Mouse (Mus musculus): Measurements from ENCODE around the gene Gm20388. TPM values are rescaled to one million over a fixed set of nuclear protein-coding genes. Genes with fewer than 3 reads are reported as not detected.

Gm20388 gene
- polyA plus RNA-seq, 1 experiment, result 0.36 TPM

- Histone ChIP-seq H3K4me3 (replicated peaks) (no peak overlapping the region), H3K36me3 (ENCODE audit: control insufficient read depth) (peaks cover 22% of the 10 kb centered on the region), H3K27me3 (ENCODE audit: control insufficient read depth) (peaks cover 13% of the 10 kb centered on the region), H3K4me1 (ENCODE audit: control insufficient read depth) (peaks cover 22% of the 10 kb centered on the region), H3K9me3 (ENCODE audit: control insufficient read depth, low read length) (peaks cover 8% of the 10 kb centered on the region)
- TF ChIP-seq TAL1 (IDR thresholded peaks at IDR 0.05; ENCODE audit: low read length) (no peak), GATA1 (IDR thresholded peaks at IDR 0.05; ENCODE audit: low read length) (no peak)
Measured at GRCm38 (mm10) chr8:123199864-123200263, 3289.2 kb downstream of the Gm20388 start.

- Histone ChIP-seq H3K36me3 (ENCODE audit: control insufficient read depth) (peaks cover 45% of the 10 kb centered on the region), H3K4me1 (ENCODE audit: control insufficient read depth) (peaks cover 9% of the 10 kb centered on the region), H3K4me3 (replicated peaks) (no peak overlapping the region), H3K9me3 (ENCODE audit: control insufficient read depth, low read length) (peaks cover 1% of the 10 kb centered on the region), H3K27me3 (ENCODE audit: control insufficient read depth) (peaks cover 13% of the 10 kb centered on the region)
- TF ChIP-seq TAL1 (IDR thresholded peaks at IDR 0.05; ENCODE audit: low read length) (no peak), GATA1 (IDR thresholded peaks at IDR 0.05; ENCODE audit: low read length) (no peak)
Measured at GRCm38 (mm10) chr8:123202288-123202687, 3291.6 kb downstream of the Gm20388 start.

GRCm38 (mm10) chr8:123203571-123203970 lies 3292.9 kb downstream of the Gm20388 start:
- Histone ChIP-seq H3K27me3 (ENCODE audit: control insufficient read depth) (peaks cover 13% of the 10 kb centered on the region), H3K36me3 (ENCODE audit: control insufficient read depth) (peaks cover 57% of the 10 kb centered on the region), H3K4me1 (ENCODE audit: control insufficient read depth) (peaks cover 2% of the 10 kb centered on the region), H3K4me3 (replicated peaks) (no peak overlapping the region), H3K9me3 (ENCODE audit: control insufficient read depth, low read length) (no peaks in the 10 kb centered on the region)
- TF ChIP-seq GATA1 (IDR thresholded peaks at IDR 0.05; ENCODE audit: low read length), result no peak
- TF ChIP-seq TAL1 (IDR thresholded peaks at IDR 0.05; ENCODE audit: low read length), result no peak

GRCm38 (mm10) chr8:123211876-123212275 lies 3301.2 kb downstream of the Gm20388 start:
- H3K27me3 ChIP-seq (ENCODE audit: control insufficient read depth), result peaks cover 17% of the 10 kb centered on the region
- H3K9me3 ChIP-seq (ENCODE audit: control insufficient read depth, low read length), result no peaks in the 10 kb centered on the region
- H3K36me3 ChIP-seq (ENCODE audit: control insufficient read depth), result peaks cover 43% of the 10 kb centered on the region
- TF ChIP-seq TAL1 (IDR thresholded peaks at IDR 0.05; ENCODE audit: low read length) (no peak), GATA1 (IDR thresholded peaks at IDR 0.05; ENCODE audit: low read length) (no peak)
- peak overlapping the region; percentile 83 for H3K4me3 ChIP-seq (replicated peaks)
- peaks cover 31% of the 10 kb centered on the region for H3K4me1 ChIP-seq (ENCODE audit: control insufficient read depth)

GRCm38 (mm10) chr8:123212321-123213117 lies 3301.9 kb downstream of the Gm20388 start, which contains the start of the genes Chmp1a and Spata33:
Chmp1a (minus strand) TSS chr8:123212763.
Spata33 (plus strand) TSS chr8:123212832.
- peaks cover 17% of the 10 kb centered on the region for H3K27me3 ChIP-seq (ENCODE audit: control insufficient read depth)

GRCm38 (mm10) chr8:123213118-123213772 lies 3302.6 kb downstream of the Gm20388 start:
- H3K36me3 ChIP-seq (ENCODE audit: control insufficient read depth), result peaks cover 29% of the 10 kb centered on the region
- TF ChIP-seq TAL1 (IDR thresholded peaks at IDR 0.05; ENCODE audit: low read length), result no peak
- no peak for TF ChIP-seq GATA1 (IDR thresholded peaks at IDR 0.05; ENCODE audit: low read length)
- H3K9me3 ChIP-seq (ENCODE audit: control insufficient read depth, low read length), result no peaks in the 10 kb centered on the region
- H3K4me3 ChIP-seq (replicated peaks), result peak overlapping the region; percentile 83
- H3K4me1 ChIP-seq (ENCODE audit: control insufficient read depth), result peaks cover 31% of the 10 kb centered on the region
- H3K27me3 ChIP-seq (ENCODE audit: control insufficient read depth), result peaks cover 17% of the 10 kb centered on the region

More at GRCm38 (mm10) chr8:123212321-123213117, 3301.9 kb downstream of the Gm20388 start, which contains the start of the genes Chmp1a and Spata33:
- TF ChIP-seq TAL1 (IDR thresholded peaks at IDR 0.05; ENCODE audit: low read length) (no peak), GATA1 (IDR thresholded peaks at IDR 0.05; ENCODE audit: low read length) (no peak)
- Histone ChIP-seq H3K36me3 (ENCODE audit: control insufficient read depth) (peaks cover 36% of the 10 kb centered on the region), H3K4me1 (ENCODE audit: control insufficient read depth) (peaks cover 31% of the 10 kb centered on the region), H3K4me3 (replicated peaks) (peak within 1 kb of the TSS; percentile 83), H3K9me3 (ENCODE audit: control insufficient read depth, low read length) (no peaks in the 10 kb centered on the region)

- H3K9me3 ChIP-seq (ENCODE audit: control insufficient read depth, low read length), result no peaks in the 10 kb centered on the region
- TF ChIP-seq TAL1 (IDR thresholded peaks at IDR 0.05; ENCODE audit: low read length) (no peak), GATA1 (IDR thresholded peaks at IDR 0.05; ENCODE audit: low read length) (no peak)
- H3K36me3 ChIP-seq (ENCODE audit: control insufficient read depth), result peaks cover 7% of the 10 kb centered on the region
- H3K4me3 ChIP-seq (replicated peaks), result no peak overlapping the region
- peaks cover 31% of the 10 kb centered on the region for H3K4me1 ChIP-seq (ENCODE audit: control insufficient read depth)
- peaks cover 17% of the 10 kb centered on the region for H3K27me3 ChIP-seq (ENCODE audit: control insufficient read depth)
Measured at GRCm38 (mm10) chr8:123215430-123215829, 3304.8 kb downstream of the Gm20388 start.

- Histone ChIP-seq H3K27me3 (ENCODE audit: control insufficient read depth) (no peaks in the 10 kb centered on the region; the same call in none of the 2 replicates), H3K9me3 (ENCODE audit: control insufficient read depth, low read length) (no peaks in the 10 kb centered on the region), H3K4me1 (ENCODE audit: control insufficient read depth) (peaks cover 21% of the 10 kb centered on the region), H3K4me3 (replicated peaks) (no peak overlapping the region), H3K36me3 (ENCODE audit: control insufficient read depth) (no peaks in the 10 kb centered on the region)
- TF ChIP-seq GATA1 (IDR thresholded peaks at IDR 0.05; ENCODE audit: low read length) (no peak), TAL1 (IDR thresholded peaks at IDR 0.05; ENCODE audit: low read length) (no peak)
Measured at GRCm38 (mm10) chr8:123220917-123221316, 3310.3 kb downstream of the Gm20388 start.

All from erythroblast, embryonic 14.5 days (primary cell).